Mouse (Mus musculus): ENCODE data around the gene E430018J23Rik.

- no peak for TF ChIP-seq CTCF (IDR thresholded peaks at IDR 0.05)
- no peak for TF ChIP-seq EP300 (IDR thresholded peaks at IDR 0.05)
These were observed 1.1 kb downstream of the E430018J23Rik start for GRCm38 (mm10) chr7:127392251-127392824.

Data from lung, postnatal 0 days (tissue).